In genomic region chr14:20544467-20545411, GRCm38 (mm10) we compare ENCODE assay signal across 8 mouse cellular contexts. TPM values are rescaled to one million over a fixed set of nuclear protein-coding genes. Genes with fewer than 3 reads are reported as not detected.
DNase-seq lines count a peak whose midpoint lies in the region; ATAC-seq and TF ChIP-seq lines count a peak whose summit lies in the region.

No protein-coding gene starts in this region.

- no peak for TF ChIP-seq POLR2A in cortical plate, adult 2 months (IDR thresholded peaks at IDR 0.05; ENCODE audit: extremely low read depth, insufficient read depth, low read length)

- no peaks in the 10 kb centered on the region for H3K27me3 ChIP-seq in lung, embryonic 15.5 days
- H3K27me3 ChIP-seq in hindbrain, postnatal 0 days (ENCODE audit: insufficient read depth, low read length), result no peaks in the 10 kb centered on the region
- H3K27me3 ChIP-seq in midbrain, embryonic 16.5 days (ENCODE audit: control insufficient read depth, insufficient read depth, low read depth, low read length), result no peaks in the 10 kb centered on the region

- H3K4me3 ChIP-seq in lung, embryonic 15.5 days, result peak overlapping the region; percentile 96
- H3K4me3 ChIP-seq in cortical plate, adult 2 months (ENCODE audit: insufficient read depth, low read length), result peak overlapping the region; percentile 92; the same call in 1 of the 2 replicates
- H3K4me3 ChIP-seq in hindbrain, postnatal 0 days (ENCODE audit: low read length), result peak overlapping the region; percentile 71
- H3K4me3 ChIP-seq in midbrain, embryonic 16.5 days (ENCODE audit: low read depth, low read length), result peak overlapping the region; percentile 27

- H3K4me1 ChIP-seq in lung, embryonic 15.5 days, result peaks cover 20% of the 10 kb centered on the region
- no peaks in the 10 kb centered on the region; the same call in 1 of the 2 replicates for H3K4me1 ChIP-seq in cortical plate, adult 2 months (ENCODE audit: control insufficient read depth, insufficient read depth, low read length)
- H3K4me1 ChIP-seq in hindbrain, postnatal 0 days (ENCODE audit: insufficient read depth, low read length), result peaks cover 8% of the 10 kb centered on the region
- H3K4me1 ChIP-seq in midbrain, embryonic 16.5 days (ENCODE audit: control insufficient read depth, insufficient read depth, low read length), result peaks cover 14% of the 10 kb centered on the region

- no peak for TF ChIP-seq CTCF in cortical plate, adult 2 months (IDR thresholded peaks at IDR 0.05; ENCODE audit: extremely low read depth, insufficient read depth, low read length)
- TF ChIP-seq CTCF in hindbrain, postnatal 0 days (IDR thresholded peaks at IDR 0.05; ENCODE audit: low read depth), result no peak

- WGBS in lung, embryonic 15.5 days, result 55% methylated on average over 7 of the region's 7 CpGs
- WGBS in hindbrain, postnatal 0 days, result 73% methylated on average over 7 of the region's 7 CpGs
- WGBS in midbrain, embryonic 16.5 days, result 74% methylated on average over 7 of the region's 7 CpGs

- ATAC-seq in lung, embryonic 15.5 days (ENCODE audit: borderline replicate concordance, extremely low read depth, low FRiP score, low TSS enrichment), result no peak
- no peak for ATAC-seq in hindbrain, postnatal 0 days
- ATAC-seq in midbrain, embryonic 16.5 days, result no peak

- peak overlapping the region; percentile 29; the same call in 1 of the 2 replicates for H3K9ac ChIP-seq in lung, embryonic 15.5 days
- no peak overlapping the region for H3K9ac ChIP-seq in hindbrain, postnatal 0 days (replicated peaks; ENCODE audit: low read length)
- 0 out of 2 replicates have a peak overlapping the region, but pooled peaks have one; percentile 6 for H3K9ac ChIP-seq in midbrain, embryonic 16.5 days (ENCODE audit: low read depth, low read length)

- peaks cover 7% of the 10 kb centered on the region for H3K36me3 ChIP-seq in lung, embryonic 15.5 days
- H3K36me3 ChIP-seq in hindbrain, postnatal 0 days (ENCODE audit: insufficient read depth, low read length), result peaks cover 6% of the 10 kb centered on the region
- H3K36me3 ChIP-seq in midbrain, embryonic 16.5 days (ENCODE audit: control insufficient read depth, insufficient read depth, low read length), result peaks cover 8% of the 10 kb centered on the region

- DNase-seq in lung, postnatal 14 days, result no peak
- no peak for DNase-seq in hindbrain, postnatal 0 days (ENCODE audit: low spot score)
- DNase-seq in left cerebral cortex, adult 18-20 months (ENCODE audit: low spot score in 2 of 2), result no peak
- DNase-seq in thymus, postnatal 0 days (ENCODE audit: low spot score), result no peak
- no peak for DNase-seq in right cerebral cortex, postnatal 25 days

- no peak overlapping the region for H3K27ac ChIP-seq in lung, embryonic 15.5 days
- no peak overlapping the region for H3K27ac ChIP-seq in cortical plate, adult 2 months (ENCODE audit: insufficient read depth, low read length)
- H3K27ac ChIP-seq in hindbrain, postnatal 0 days, result no peak overlapping the region
- H3K27ac ChIP-seq in midbrain, embryonic 16.5 days (ENCODE audit: low read length), result no peak overlapping the region

- peak overlapping the region; percentile 57 for H3K4me2 ChIP-seq in lung, embryonic 15.5 days
- peak overlapping the region; percentile 59 for H3K4me2 ChIP-seq in hindbrain, postnatal 0 days (ENCODE audit: low read depth, low read length)
- peak overlapping the region; percentile 66 for H3K4me2 ChIP-seq in midbrain, embryonic 16.5 days (ENCODE audit: low read length)

- H3K9me3 ChIP-seq in lung, embryonic 15.5 days, result no peaks in the 10 kb centered on the region
- H3K9me3 ChIP-seq in hindbrain, postnatal 0 days (ENCODE audit: low read length), result no peaks in the 10 kb centered on the region
- H3K9me3 ChIP-seq in midbrain, embryonic 16.5 days (replicated peaks; ENCODE audit: control insufficient read depth, low read length, poor library complexity, severe bottlenecking), result no peaks in the 10 kb centered on the region

RNA-seq across cellular contexts. Expression of gene Ppp3cb, which starts 1.6 kb away (rescaled TPM):
- polyA plus RNA-seq in lung, embryonic 15.5 days (2015; fragmentation: Nextera tagmentation; extraction: Ambion mirVana), result 41.3 and 41.6 TPM in 2 replicates
- polyA plus RNA-seq in cortical plate, adult 2 months (2012; rRNA removed), result 162 and 167 TPM in 2 replicates
- 110 and 130 TPM in 2 replicates for total RNA-seq in hindbrain, postnatal 0 days (2014; rRNA removed)
- 94.7 and 97.5 TPM in 2 replicates for polyA plus RNA-seq in hindbrain, postnatal 0 days (2015; fragmentation: Nextera tagmentation; extraction: Ambion mirVana)
- 105 and 107 TPM in 2 replicates for polyA plus RNA-seq in midbrain, embryonic 16.5 days (2015; fragmentation: Nextera tagmentation; extraction: Ambion mirVana)
- 100 to 1,000 TPM; 282 to 285 TPM for total RNA-seq in left cerebral cortex, adult 18-20 months (2021)
- 52.8 and 65.4 TPM in 2 replicates for polyA plus RNA-seq in thymus, postnatal 0 days (2015; fragmentation: Nextera tagmentation; extraction: Ambion mirVana)

RNA-seq across cellular contexts. Expression of gene Mss51, which starts 48.0 kb away (rescaled TPM):
- 0.50 and 0.82 TPM in 2 replicates for polyA plus RNA-seq in lung, embryonic 15.5 days (2015; fragmentation: Nextera tagmentation; extraction: Ambion mirVana)
- polyA plus RNA-seq in cortical plate, adult 2 months (2012; rRNA removed), result 0.33 and 0.42 TPM in 2 replicates
- 0.11 and 0.26 TPM in 2 replicates for total RNA-seq in hindbrain, postnatal 0 days (2014; rRNA removed)
- 0.08 and 0.19 TPM in 2 replicates for polyA plus RNA-seq in hindbrain, postnatal 0 days (2015; fragmentation: Nextera tagmentation; extraction: Ambion mirVana)
- polyA plus RNA-seq in midbrain, embryonic 16.5 days (2015; fragmentation: Nextera tagmentation; extraction: Ambion mirVana), result 0.26 and 0.45 TPM in 2 replicates
- total RNA-seq in left cerebral cortex, adult 18-20 months (2021), result under 1 TPM; 0.72 to 0.96 TPM
- 1.4 and 1.9 TPM in 2 replicates for polyA plus RNA-seq in thymus, postnatal 0 days (2015; fragmentation: Nextera tagmentation; extraction: Ambion mirVana)

Comparison
In these comparisons a context has a peak if more than half of its experiments do, and no peak if none do; other contexts are left out.
1. H3K4me3 ChIP-seq: peak in every context shown above with its lines; median percentile 96 in lung, embryonic 15.5 days; 92 in cortical plate, adult 2 months; 71 in hindbrain, postnatal 0 days; 27 in midbrain, embryonic 16.5 days.